Mouse (Mus musculus): ENCODE measurements around the gene Entpd6. TPM values are rescaled to one million over a fixed set of nuclear protein-coding genes. Genes with fewer than 3 reads are reported as not detected.

The Entpd6 gene
- 30.3 and 31.7 TPM in 2 replicates for polyA plus RNA-seq (2016; fragmentation: Nextera tagmentation; extraction: Ambion mirVana)

GRCm38 (mm10) chr2:150748854-150749253, at the start of gene Entpd6:
TSS of gene Entpd6 (plus strand) at chr2:150749042.
- Histone ChIP-seq H3K9me3 (no peaks in the 10 kb centered on the region), H3K9ac (peak within 1 kb of the TSS; percentile 76), H3K4me1 (peaks cover 8% of the 10 kb centered on the region), H3K4me3 (peak within 1 kb of the TSS; percentile 65), H3K27ac (peak within 1 kb of the TSS; percentile 62; the same call in 1 of the 2 replicates), H3K36me3 (peaks cover 9% of the 10 kb centered on the region; the same call in 1 of the 2 replicates), H3K27me3 (replicated peaks) (peaks cover 9% of the 10 kb centered on the region), H3K4me2 (replicated peaks) (peak within 1 kb of the TSS; percentile 94)
- under 1% methylated on average over 30 of the region's 30 CpGs for WGBS
- peak; percentile 98 for ATAC-seq (ENCODE audit: low FRiP score, low read depth)

- Histone ChIP-seq H3K4me1 (no peaks in the 10 kb centered on the region), H3K4me3 (no peak overlapping the region), H3K27ac (no peak overlapping the region), H3K9me3 (no peaks in the 10 kb centered on the region), H3K9ac (no peak overlapping the region), H3K36me3 (no peaks in the 10 kb centered on the region), H3K4me2 (replicated peaks) (no peak overlapping the region), H3K27me3 (replicated peaks) (no peaks in the 10 kb centered on the region)
- ATAC-seq (ENCODE audit: low FRiP score, low read depth), result no peak
- 79% methylated on average over 4 of the region's 4 CpGs for WGBS
These were observed 36.6 kb upstream of the Entpd6 start for GRCm38 (mm10) chr2:150712167-150712674.

DNA sequence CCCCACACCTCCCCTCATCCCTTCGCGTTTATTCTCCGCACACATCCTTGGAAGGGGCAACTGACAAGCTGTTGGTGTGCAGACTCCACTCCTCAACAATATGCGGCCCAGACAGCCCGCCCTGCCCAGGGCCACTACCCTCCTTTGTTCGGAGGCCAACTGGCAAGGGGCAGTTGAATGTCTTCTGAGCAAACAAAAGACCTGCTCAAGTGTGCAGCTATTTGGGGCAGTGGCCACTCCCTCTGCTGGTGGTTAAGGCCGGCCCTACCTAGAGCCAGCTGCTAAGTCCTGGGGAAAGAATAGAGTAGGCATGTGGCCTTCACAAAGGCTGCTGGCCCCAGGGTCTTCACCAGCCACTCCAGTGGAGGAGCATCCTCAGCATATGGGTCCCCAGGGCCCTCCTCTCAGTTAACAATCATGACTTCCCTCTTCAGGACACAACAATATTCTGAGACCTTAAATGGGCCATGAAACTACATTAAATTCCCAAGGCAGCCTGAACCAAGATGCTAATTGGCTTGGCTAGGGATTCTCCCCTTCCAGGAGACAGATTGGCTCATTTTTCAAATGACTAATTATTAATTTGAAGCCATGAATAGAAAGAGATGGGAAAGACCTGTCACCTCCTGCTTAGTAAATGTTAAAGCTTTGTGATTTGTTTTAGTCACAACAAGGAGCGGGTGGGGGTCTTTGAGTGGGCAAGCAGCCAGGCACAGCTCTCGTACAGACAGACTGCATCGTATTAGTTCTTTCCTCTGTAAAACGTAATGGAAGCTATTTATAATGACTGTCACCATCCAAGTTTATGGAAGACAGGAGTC, 12.9 kb upstream of the Entpd6 start:
- H3K27me3 ChIP-seq (replicated peaks), result peaks cover 18% of the 10 kb centered on the region
- no peak overlapping the region for H3K9ac ChIP-seq
- H3K27ac ChIP-seq, result no peak overlapping the region
- peak overlapping the region; percentile 35; the same call in 1 of the 2 replicates for H3K4me2 ChIP-seq (replicated peaks)
- H3K9me3 ChIP-seq, result no peaks in the 10 kb centered on the region
- H3K4me1 ChIP-seq, result 0 out of 2 replicates have a peak, but pooled peaks cover 5% of the 10 kb centered on the region
- ATAC-seq (ENCODE audit: low FRiP score, low read depth), result peak; percentile 99
- WGBS, result 19% methylated on average over 11 of the region's 11 CpGs
- H3K4me3 ChIP-seq, result no peak overlapping the region
- no peaks in the 10 kb centered on the region for H3K36me3 ChIP-seq

DNA sequence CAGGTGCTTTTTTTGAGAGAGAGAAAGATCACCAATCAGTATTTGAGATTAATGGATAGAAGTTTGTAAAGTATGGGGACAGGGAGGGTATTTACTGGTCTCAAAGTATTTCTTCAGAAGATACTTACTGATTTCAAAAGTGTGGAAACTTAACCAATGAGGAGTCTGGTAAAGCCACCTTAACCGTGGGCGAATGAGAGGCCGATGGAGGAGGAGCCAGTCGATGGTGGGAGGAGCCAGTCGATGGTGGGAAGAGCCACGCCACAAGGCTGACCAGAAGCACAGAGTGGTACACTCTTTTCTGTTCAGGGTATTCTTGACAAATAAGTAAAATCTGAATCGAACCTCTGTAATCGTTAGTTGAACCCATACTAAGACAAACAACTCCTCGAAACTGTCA, 11.0 kb upstream of the Entpd6 start:
- Histone ChIP-seq H3K9me3 (no peaks in the 10 kb centered on the region), H3K4me1 (0 out of 2 replicates have a peak, but pooled peaks cover 5% of the 10 kb centered on the region), H3K27me3 (replicated peaks) (peaks cover 22% of the 10 kb centered on the region), H3K4me3 (no peak overlapping the region), H3K27ac (no peak overlapping the region), H3K9ac (no peak overlapping the region), H3K36me3 (no peaks in the 10 kb centered on the region), H3K4me2 (replicated peaks) (no peak overlapping the region)
- ATAC-seq (ENCODE audit: low FRiP score, low read depth), result no peak
- WGBS, result 82% methylated on average over 9 of the region's 9 CpGs

DNA sequence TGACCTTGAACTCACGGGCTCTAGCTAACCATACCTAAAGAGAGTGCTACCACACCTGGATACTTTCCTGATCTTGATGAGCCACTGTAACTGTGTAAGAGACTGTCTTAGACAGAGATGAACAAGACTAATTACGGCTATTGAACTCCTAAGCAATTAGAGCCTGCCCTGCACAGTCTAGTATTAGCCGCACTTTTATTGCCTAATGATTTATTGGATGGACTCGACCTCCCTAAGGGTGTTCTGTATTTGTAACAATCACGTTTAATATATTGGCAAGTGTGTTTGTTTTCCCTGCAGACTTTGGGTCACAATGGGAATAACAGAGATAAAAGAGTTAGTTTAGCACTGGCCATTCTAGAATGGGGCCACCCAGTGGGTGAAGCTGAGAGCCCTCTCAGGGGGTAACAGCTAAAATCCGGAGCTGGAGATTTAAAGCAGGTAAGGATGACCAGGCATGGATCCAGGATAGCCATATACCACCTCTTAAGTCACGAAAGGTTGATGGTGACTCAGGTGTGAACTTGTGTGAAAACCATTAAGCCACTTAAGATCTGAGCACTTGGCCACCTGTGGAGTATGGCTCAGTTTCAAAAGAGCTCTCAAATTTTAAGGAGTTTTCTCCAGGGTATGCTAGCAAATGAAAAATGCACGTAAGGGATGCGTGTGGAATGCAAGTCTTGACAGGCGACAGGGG, 8.5 kb upstream of the Entpd6 start:
- H3K9ac ChIP-seq, result no peak overlapping the region

GRCm38 (mm10) chr2:150741405-150741804, 7.4 kb upstream of the Entpd6 start:
- Histone ChIP-seq H3K4me2 (replicated peaks) (no peak overlapping the region), H3K9ac (no peak overlapping the region), H3K27me3 (replicated peaks) (peaks cover 26% of the 10 kb centered on the region), H3K36me3 (no peaks in the 10 kb centered on the region), H3K4me1 (no peaks in the 10 kb centered on the region), H3K4me3 (no peak overlapping the region), H3K9me3 (no peaks in the 10 kb centered on the region), H3K27ac (no peak overlapping the region)
- 62% methylated on average over 4 of the region's 4 CpGs for WGBS
- no peak for ATAC-seq (ENCODE audit: low FRiP score, low read depth)

More for the DNA sequence above, 8.5 kb upstream of the Entpd6 start:
- no peak overlapping the region for H3K4me2 ChIP-seq (replicated peaks)
- ATAC-seq (ENCODE audit: low FRiP score, low read depth), result no peak
- H3K9me3 ChIP-seq, result no peaks in the 10 kb centered on the region
- 0 out of 2 replicates have a peak, but pooled peaks cover 5% of the 10 kb centered on the region for H3K4me1 ChIP-seq
- WGBS, result 38% methylated on average over 10 of the region's 10 CpGs
- no peak overlapping the region for H3K4me3 ChIP-seq
- H3K27me3 ChIP-seq (replicated peaks), result peaks cover 22% of the 10 kb centered on the region
- no peaks in the 10 kb centered on the region for H3K36me3 ChIP-seq
- H3K27ac ChIP-seq, result no peak overlapping the region

- H3K27ac ChIP-seq, result no peak overlapping the region
- 71% methylated on average over 7 of the region's 7 CpGs for WGBS
- H3K27me3 ChIP-seq (replicated peaks), result peaks cover 13% of the 10 kb centered on the region
- peaks cover 8% of the 10 kb centered on the region for H3K4me1 ChIP-seq
- no peak overlapping the region for H3K4me2 ChIP-seq (replicated peaks)
- ATAC-seq (ENCODE audit: low FRiP score, low read depth), result no peak
- H3K9me3 ChIP-seq, result no peaks in the 10 kb centered on the region
- H3K4me3 ChIP-seq, result no peak overlapping the region
- H3K36me3 ChIP-seq, result no peaks in the 10 kb centered on the region
- H3K9ac ChIP-seq, result no peak overlapping the region
These were observed 3.8 kb upstream of the Entpd6 start for GRCm38 (mm10) chr2:150745016-150745415.

- Histone ChIP-seq H3K27me3 (replicated peaks) (peaks cover 9% of the 10 kb centered on the region), H3K27ac (peak overlapping the region; percentile 62; the same call in 1 of the 2 replicates), H3K4me2 (replicated peaks) (peak overlapping the region; percentile 94), H3K9me3 (no peaks in the 10 kb centered on the region), H3K4me1 (peaks cover 8% of the 10 kb centered on the region), H3K9ac (peak overlapping the region; percentile 76), H3K36me3 (peaks cover 9% of the 10 kb centered on the region; the same call in 1 of the 2 replicates), H3K4me3 (peak overlapping the region; percentile 65)
- peak; percentile 87 for ATAC-seq (ENCODE audit: low FRiP score, low read depth)
- under 1% methylated on average over 23 of the region's 24 CpGs for WGBS
These were observed 441 bp downstream of the Entpd6 start for GRCm38 (mm10) chr2:150749283-150749682.

DNA sequence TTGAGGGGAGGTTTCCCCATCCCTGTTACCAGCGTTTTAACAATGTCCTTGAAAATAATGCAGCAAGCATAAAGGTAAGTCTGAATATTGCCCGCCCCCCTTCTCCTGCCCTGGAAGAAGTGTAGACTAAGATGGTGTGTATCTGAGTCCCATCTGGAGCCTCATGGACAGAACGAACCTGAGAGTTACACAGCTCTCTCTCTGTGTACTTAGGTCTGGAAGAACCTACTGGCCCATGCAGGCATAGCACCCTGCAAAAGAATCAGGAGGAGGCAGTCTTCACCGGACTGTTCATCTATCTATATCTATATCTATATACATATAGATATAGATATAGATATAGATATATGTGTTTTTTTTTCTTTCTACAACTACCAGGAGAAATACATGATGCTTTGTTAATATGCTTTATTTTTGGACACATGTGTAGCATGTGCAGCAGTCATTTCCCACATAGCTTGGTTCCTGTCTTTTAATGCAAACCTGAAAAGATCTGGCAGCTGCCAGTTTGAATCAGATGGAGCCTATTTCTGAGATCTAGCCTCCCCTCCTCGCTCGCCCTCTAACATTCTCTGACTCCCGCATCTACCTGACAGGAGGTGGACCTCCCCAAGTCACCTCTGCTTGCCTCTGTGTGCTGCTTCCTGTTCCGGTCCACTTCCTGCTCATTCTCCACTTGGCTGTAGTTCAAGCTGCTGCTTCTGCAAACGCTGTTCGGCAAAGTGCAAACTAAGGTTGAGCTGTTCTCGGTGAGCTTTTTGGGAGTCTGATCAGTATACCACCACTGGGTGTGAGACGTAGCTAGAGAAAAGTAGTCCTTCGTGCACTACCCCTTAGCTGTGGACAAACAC, 1.5 kb downstream of the Entpd6 start:
- Histone ChIP-seq H3K27me3 (replicated peaks) (peaks cover 9% of the 10 kb centered on the region), H3K27ac (no peak overlapping the region), H3K4me1 (peaks cover 8% of the 10 kb centered on the region), H3K4me3 (no peak overlapping the region), H3K36me3 (peaks cover 9% of the 10 kb centered on the region; the same call in 1 of the 2 replicates), H3K4me2 (replicated peaks) (peak overlapping the region; percentile 94), H3K9ac (no peak overlapping the region), H3K9me3 (no peaks in the 10 kb centered on the region)
- no peak for ATAC-seq (ENCODE audit: low FRiP score, low read depth)
- WGBS, result 82% methylated on average over 13 of the region's 13 CpGs

GRCm38 (mm10) chr2:150755016-150755415, 6.2 kb downstream of the Entpd6 start:
- H3K36me3 ChIP-seq, result peaks cover 26% of the 10 kb centered on the region
- H3K4me3 ChIP-seq, result no peak overlapping the region
- no peak overlapping the region for H3K27ac ChIP-seq
- H3K4me1 ChIP-seq, result no peaks in the 10 kb centered on the region
- H3K27me3 ChIP-seq (replicated peaks), result no peaks in the 10 kb centered on the region
- no peak for ATAC-seq (ENCODE audit: low FRiP score, low read depth)
- 94% methylated on average over 3 of the region's 3 CpGs for WGBS
- no peaks in the 10 kb centered on the region for H3K9me3 ChIP-seq
- H3K4me2 ChIP-seq (replicated peaks), result no peak overlapping the region
- H3K9ac ChIP-seq, result no peak overlapping the region

- H3K27me3 ChIP-seq (replicated peaks), result no peaks in the 10 kb centered on the region
- no peak overlapping the region for H3K27ac ChIP-seq
- H3K36me3 ChIP-seq, result peaks cover 36% of the 10 kb centered on the region
- WGBS, result 83% methylated on average over 7 of the region's 7 CpGs
- H3K4me3 ChIP-seq, result no peak overlapping the region
- ATAC-seq (ENCODE audit: low FRiP score, low read depth), result no peak
- no peak overlapping the region for H3K9ac ChIP-seq
- H3K9me3 ChIP-seq, result no peaks in the 10 kb centered on the region
- no peak overlapping the region for H3K4me2 ChIP-seq (replicated peaks)
- no peaks in the 10 kb centered on the region for H3K4me1 ChIP-seq
These were observed 12.6 kb downstream of the Entpd6 start for GRCm38 (mm10) chr2:150761476-150761875.

Measured in neural tube, embryonic 12.5 days (tissue).